Mouse (Mus musculus): ENCODE measurements around the gene Olfr362. TPM values are rescaled to one million over a fixed set of nuclear protein-coding genes. Genes with fewer than 3 reads are reported as not detected.
"Not testable (repeated sequence)": the region's sequence is repeated elsewhere in the genome, so short reads cannot be mapped to it uniquely, and the experiment has no call there.

Olfr362 gene
- not detected in 2 replicates for polyA plus RNA-seq (2015; fragmentation: Nextera tagmentation; extraction: Ambion mirVana)

- Histone ChIP-seq H3K27ac (replicated peaks) (no peak within 1 kb of the TSS), H3K27me3 (no peaks in the 10 kb centered on the region), H3K9ac (no peak within 1 kb of the TSS), H3K4me1 (replicated peaks) (no peaks in the 10 kb centered on the region), H3K9me3 (peaks cover 5% of the 10 kb centered on the region; the same call in 1 of the 2 replicates), H3K4me3 (no peak within 1 kb of the TSS), H3K36me3 (no peaks in the 10 kb centered on the region), H3K4me2 (no peak within 1 kb of the TSS)
- no peak for ATAC-seq (ENCODE audit: low FRiP score, low read depth)
- 83% methylated on average over 1 of the region's 1 CpGs for WGBS
These were observed at the start of gene Olfr362 for GRCm38 (mm10) chr2:37117810-37118209. Olfr362 (minus strand) TSS chr2:37117910.

- no peak for ATAC-seq (ENCODE audit: low FRiP score, low read depth)
- Histone ChIP-seq H3K27me3 (no peaks in the 10 kb centered on the region), H3K4me3 (no peak within 1 kb of the TSS), H3K4me2 (no peak within 1 kb of the TSS), H3K9me3 (0 out of 2 replicates have a peak, but pooled peaks cover 3% of the 10 kb centered on the region), H3K27ac (replicated peaks) (no peak within 1 kb of the TSS), H3K36me3 (no peaks in the 10 kb centered on the region), H3K9ac (no peak within 1 kb of the TSS), H3K4me1 (replicated peaks) (no peaks in the 10 kb centered on the region)
- 76% methylated on average over 3 of the region's 3 CpGs for WGBS
These were observed 21.3 kb upstream of the Olfr362 start, which contains the start of gene Olfr364-ps1 for GRCm38 (mm10) chr2:37139022-37139421. Olfr364-ps1 (plus strand) TSS chr2:37139322.

- H3K27me3 ChIP-seq; H3K27ac ChIP-seq (replicated peaks); ATAC-seq (ENCODE audit: low FRiP score, low read depth); H3K4me2 ChIP-seq; H3K36me3 ChIP-seq; H3K9ac ChIP-seq; H3K4me1 ChIP-seq (replicated peaks); H3K4me3 ChIP-seq; H3K9me3 ChIP-seq: not testable (repeated sequence)
- WGBS = 67% methylated on average over 1 of the region's 1 CpGs
These were observed 28.5 kb downstream of the Olfr362 start, which contains the start of gene Olfr361 for GRCm38 (mm10) chr2:37089190-37089589. Olfr361 (minus strand) TSS chr2:37089290.

GRCm38 (mm10) chr2:37065446-37065845, 52.3 kb downstream of the Olfr362 start, which contains the start of gene Olfr360:
Olfr360 (plus strand) TSS chr2:37065746.
- no peaks in the 10 kb centered on the region for H3K27me3 ChIP-seq
- no peaks in the 10 kb centered on the region for H3K36me3 ChIP-seq
- H3K4me2 ChIP-seq = no peak within 1 kb of the TSS
- H3K9me3 ChIP-seq = no peaks in the 10 kb centered on the region
- no peak for ATAC-seq (ENCODE audit: low FRiP score, low read depth)
- H3K9ac ChIP-seq = no peak within 1 kb of the TSS
- no peak within 1 kb of the TSS for H3K4me3 ChIP-seq
- H3K4me1 ChIP-seq (replicated peaks) = no peaks in the 10 kb centered on the region
- H3K27ac ChIP-seq (replicated peaks) = no peak within 1 kb of the TSS

Other genes with a start within 250 kb of the Olfr362 start
- gene Olfr352, start 249.4 kb downstream of the Olfr362 start, polyA plus RNA-seq (2015; fragmentation: Nextera tagmentation; extraction: Ambion mirVana) = not detected in 2 replicates
- not detected in 2 replicates for gene Olfr353, start 225.0 kb downstream of the Olfr362 start, polyA plus RNA-seq (2015; fragmentation: Nextera tagmentation; extraction: Ambion mirVana)
- not detected in 2 replicates for gene Olfr354, start 212.2 kb downstream of the Olfr362 start, polyA plus RNA-seq (2015; fragmentation: Nextera tagmentation; extraction: Ambion mirVana)
- gene Olfr355, start 189.0 kb downstream of the Olfr362 start, polyA plus RNA-seq (2015; fragmentation: Nextera tagmentation; extraction: Ambion mirVana) = not detected in 2 replicates
- not detected in 2 replicates for gene Olfr356, start 180.8 kb downstream of the Olfr362 start, polyA plus RNA-seq (2015; fragmentation: Nextera tagmentation; extraction: Ambion mirVana)
- not detected in 2 replicates for gene Olfr357, start 124.1 kb downstream of the Olfr362 start, polyA plus RNA-seq (2015; fragmentation: Nextera tagmentation; extraction: Ambion mirVana)
- not detected in 2 replicates for gene Olfr358, start 108.6 kb downstream of the Olfr362 start, polyA plus RNA-seq (2015; fragmentation: Nextera tagmentation; extraction: Ambion mirVana)
- not detected in 2 replicates for gene Olfr360, start 52.2 kb downstream of the Olfr362 start, polyA plus RNA-seq (2015; fragmentation: Nextera tagmentation; extraction: Ambion mirVana)
- gene Olfr361, start 28.6 kb downstream of the Olfr362 start, polyA plus RNA-seq (2015; fragmentation: Nextera tagmentation; extraction: Ambion mirVana) = not detected in 2 replicates
- gene Olfr364-ps1, start 21.4 kb upstream of the Olfr362 start, polyA plus RNA-seq (2015; fragmentation: Nextera tagmentation; extraction: Ambion mirVana) = not detected in 2 replicates
- gene Olfr365, start 70.3 kb upstream of the Olfr362 start, polyA plus RNA-seq (2015; fragmentation: Nextera tagmentation; extraction: Ambion mirVana) = not detected in 2 replicates
- not detected in 2 replicates for gene Olfr366, start 93.7 kb upstream of the Olfr362 start, polyA plus RNA-seq (2015; fragmentation: Nextera tagmentation; extraction: Ambion mirVana)
- not detected in 2 replicates for gene Olfr368, start 208.6 kb upstream of the Olfr362 start, polyA plus RNA-seq (2015; fragmentation: Nextera tagmentation; extraction: Ambion mirVana)
- 48.9 and 49.2 TPM in 2 replicates for gene Pdcl, start 241.4 kb upstream of the Olfr362 start, polyA plus RNA-seq (2015; fragmentation: Nextera tagmentation; extraction: Ambion mirVana)